Mouse (Mus musculus) embryonic facial prominence, embryonic 11.5 days (tissue): ENCODE measurements at regions not wholly inside any gene's neighbourhood (a gene's known extent, or its start where the extent isn't known, plus 50 kb on each side); places are given as distances from the start of the nearest gene placed in this dataset.

ENCODE experiments used
- ATAC-seq: fragments of 200-750 bp; cut with Nextera tagmentation; replicated peaks from 2 replicates; pipeline ENCODE4 v1.8.0; 2017; ENCODE audit warnings: low read depth; ENCODE audit not compliant: insufficient number of reproducible peaks, low FRiP score, low TSS enrichment
- DNase-seq: peaks from one replicate; pipeline ENCODE4 v3.0.0-alpha.2; 2015; ENCODE audit warnings: low spot score
- H3K27ac ChIP-seq: fragments of 300-500 bp; sonication (generic); replicated peaks from 2 replicates; pipeline ENCODE4 v1.5.1; 2014; ENCODE audit warnings: mild to moderate bottlenecking, low read depth, low read length, control low read depth
- H3K27me3 ChIP-seq: fragments of 300-500 bp; sonication (generic); 2 replicates; pipeline ENCODE4 v1.6.1; 2014; ENCODE audit warnings: mild to moderate bottlenecking, low read length, moderate library complexity, mixed read lengths; ENCODE audit not compliant: control insufficient read depth, insufficient read depth
- H3K36me3 ChIP-seq: fragments of 300-500 bp; sonication (generic); replicated peaks from 2 replicates; pipeline ENCODE4 v1.6.1; 2014; ENCODE audit warnings: low read depth, mild to moderate bottlenecking, low read length, moderate library complexity, mixed read lengths; ENCODE audit not compliant: control insufficient read depth, insufficient read depth
- H3K4me1 ChIP-seq: fragments of 300-500 bp; sonication (generic); 2 replicates; pipeline ENCODE4 v1.6.1; 2014; ENCODE audit warnings: low read length, mixed read lengths; ENCODE audit not compliant: control insufficient read depth, insufficient read depth
- H3K4me2 ChIP-seq: fragments of 300-500 bp; sonication (generic); 2 replicates; pipeline ENCODE4 v1.6.1; 2014; ENCODE audit warnings: low read depth, mild to moderate bottlenecking, control low read depth, low read length, moderate library complexity
- H3K4me3 ChIP-seq: fragments of 300-500 bp; sonication (generic); 2 replicates; pipeline ENCODE4 v1.5.1; 2014; ENCODE audit warnings: low read depth, low read length, control low read depth
- H3K9ac ChIP-seq: fragments of 300-500 bp; sonication (generic); replicated peaks from 2 replicates; pipeline ENCODE4 v1.6.1; 2014; ENCODE audit warnings: mild to moderate bottlenecking, control low read depth, low read length
- H3K9me3 ChIP-seq: fragments of 300-500 bp; sonication (generic); replicated peaks from 2 replicates; pipeline ENCODE4 v1.6.1; 2016; ENCODE audit warnings: mild to moderate bottlenecking, low read length, inconsistent platforms, mixed read lengths; ENCODE audit not compliant: control insufficient read depth
- WGBS: fragments of 180-500 bp; shearing (Covaris S2); extraction: QIAGEN DNeasy Blood & Tissue Kit; methylation state at CpG from one replicate; pipeline ENCODE4 v1.1.7; 2014; 5-methylcytosine and 5-hydroxymethylcytosine counted together

DNA sequence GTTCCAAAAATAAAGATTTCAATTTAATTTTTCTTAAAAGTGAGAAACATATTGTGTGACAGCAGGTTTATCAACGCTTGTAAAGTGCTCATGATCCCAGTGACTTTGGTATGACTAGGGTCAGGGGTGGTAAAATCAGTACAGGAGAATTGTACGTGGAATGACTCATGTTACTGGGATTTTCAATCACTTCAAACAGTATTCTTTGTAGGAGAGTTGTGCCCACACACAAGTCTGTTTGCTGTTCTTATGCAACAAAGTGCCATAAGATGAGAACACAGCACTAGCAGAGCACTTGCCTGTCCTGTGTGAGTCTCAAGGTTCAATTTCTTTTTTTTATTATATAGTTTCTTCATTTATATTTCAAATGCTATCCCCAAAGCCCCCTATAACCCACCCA, 166.5 kb downstream of the Smarca1 start:
- Histone ChIP-seq H3K9ac (no peak overlapping the region), H3K36me3 (no peaks in the 10 kb centered on the region), H3K9me3 (no peaks in the 10 kb centered on the region), H3K4me1 (no peaks in the 10 kb centered on the region), H3K27ac (no peak overlapping the region), H3K4me3 (no peak overlapping the region), H3K27me3 (no peaks in the 10 kb centered on the region), H3K4me2 (no peak overlapping the region)
- DNase-seq, result no peak
- 83% methylated on average over 2 of the region's 2 CpGs for WGBS
- no peak for ATAC-seq

GRCm38 (mm10) chrX:47703080-47703479, 189.7 kb downstream of the Smarca1 start:
- ATAC-seq (no peak), DNase-seq (peak; percentile 8)
- no peak overlapping the region for H3K9ac ChIP-seq
- no peaks in the 10 kb centered on the region for H3K27me3 ChIP-seq
- H3K36me3 ChIP-seq, result no peaks in the 10 kb centered on the region
- H3K4me1 ChIP-seq, result no peaks in the 10 kb centered on the region
- no peaks in the 10 kb centered on the region for H3K9me3 ChIP-seq
- no peak overlapping the region for H3K27ac ChIP-seq
- no peak overlapping the region for H3K4me3 ChIP-seq
- H3K4me2 ChIP-seq, result no peak overlapping the region

DNA sequence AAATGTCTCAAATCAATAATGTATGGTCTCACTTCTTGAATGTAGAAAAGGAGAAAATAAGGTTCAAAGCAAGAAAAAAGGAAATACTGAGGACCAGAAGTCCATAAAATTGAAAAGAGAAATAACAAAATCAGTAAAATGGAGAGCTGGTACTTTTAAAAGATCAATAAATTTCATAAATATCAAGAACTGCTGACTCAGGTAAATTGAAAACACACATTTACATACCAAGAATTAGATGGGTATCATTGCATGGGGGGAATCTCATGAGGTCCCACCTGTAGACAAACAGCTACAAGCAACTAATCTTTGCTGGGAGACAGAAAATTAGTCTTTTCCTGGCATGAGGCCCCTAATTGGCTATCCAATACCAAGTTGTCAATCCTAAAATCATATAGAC, 224.0 kb downstream of the Smarca1 start:
- no peak for ATAC-seq

GRCm38 (mm10) chrX:47646523-47646922, 246.3 kb downstream of the Smarca1 start:
- no peak overlapping the region for H3K27ac ChIP-seq
- H3K4me1 ChIP-seq, result no peaks in the 10 kb centered on the region
- H3K4me3 ChIP-seq, result no peak overlapping the region
- H3K9ac ChIP-seq, result no peak overlapping the region
- H3K4me2 ChIP-seq, result no peak overlapping the region
- DNase-seq (no peak), ATAC-seq (no peak)
- WGBS, result 40% methylated on average over 2 of the region's 2 CpGs
- no peaks in the 10 kb centered on the region for H3K9me3 ChIP-seq
- no peaks in the 10 kb centered on the region for H3K27me3 ChIP-seq
- H3K36me3 ChIP-seq, result no peaks in the 10 kb centered on the region

More for the DNA sequence above, 224.0 kb downstream of the Smarca1 start:
- H3K9me3 ChIP-seq, result no peaks in the 10 kb centered on the region
- DNase-seq, result no peak
- no peak overlapping the region for H3K9ac ChIP-seq
- H3K36me3 ChIP-seq, result no peaks in the 10 kb centered on the region
- no peaks in the 10 kb centered on the region for H3K4me1 ChIP-seq
- no peaks in the 10 kb centered on the region for H3K27me3 ChIP-seq
- H3K4me2 ChIP-seq, result no peak overlapping the region
- H3K27ac ChIP-seq, result no peak overlapping the region
- no peak overlapping the region for H3K4me3 ChIP-seq

- no peak overlapping the region for H3K9ac ChIP-seq
- H3K27ac ChIP-seq, result no peak overlapping the region
- no peak for DNase-seq
- 62% methylated on average over 2 of the region's 2 CpGs for WGBS
- no peaks in the 10 kb centered on the region for H3K9me3 ChIP-seq
- no peak overlapping the region for H3K4me3 ChIP-seq
- no peaks in the 10 kb centered on the region for H3K36me3 ChIP-seq
- no peaks in the 10 kb centered on the region for H3K27me3 ChIP-seq
- H3K4me2 ChIP-seq, result no peak overlapping the region
- no peak for ATAC-seq
- H3K4me1 ChIP-seq, result no peaks in the 10 kb centered on the region
Measured at GRCm38 (mm10) chrX:47641191-47641590, 251.6 kb downstream of the Smarca1 start.

DNA sequence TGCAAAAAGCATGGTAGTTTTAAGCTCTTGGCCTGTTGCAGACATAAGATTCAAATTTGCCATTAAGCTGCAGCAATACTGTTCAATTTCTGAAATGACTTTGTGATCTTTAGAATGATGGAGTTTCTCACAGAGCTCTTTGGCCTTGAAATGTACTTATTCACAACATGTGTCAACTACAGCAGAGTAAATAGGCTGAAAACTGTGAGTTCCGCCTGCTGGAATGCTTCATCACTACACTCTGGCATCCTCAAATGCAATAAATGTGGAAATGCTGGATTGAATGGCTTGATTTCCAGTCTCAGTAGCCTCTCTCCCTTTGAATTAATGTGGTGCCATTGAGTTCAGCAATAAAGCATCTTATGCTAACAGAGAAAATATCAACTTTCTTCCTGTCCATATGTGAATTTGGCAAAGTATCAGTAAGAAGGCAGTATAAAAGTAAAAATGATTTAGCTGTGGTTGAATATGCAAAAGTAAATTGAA, 253.9 kb downstream of the Smarca1 start:
- Histone ChIP-seq H3K9ac (no peak overlapping the region), H3K27ac (no peak overlapping the region), H3K4me2 (no peak overlapping the region), H3K36me3 (no peaks in the 10 kb centered on the region), H3K9me3 (no peaks in the 10 kb centered on the region), H3K27me3 (no peaks in the 10 kb centered on the region), H3K4me1 (no peaks in the 10 kb centered on the region), H3K4me3 (no peak overlapping the region)
- WGBS, result 83% methylated on average over 1 of the region's 1 CpGs
- no peak for DNase-seq
- no peak for ATAC-seq

GRCm38 (mm10) chrX:47622881-47623613, 269.7 kb downstream of the Smarca1 start:
- no peaks in the 10 kb centered on the region for H3K27me3 ChIP-seq
- ATAC-seq (no peak), DNase-seq (no peak)
- no peak overlapping the region for H3K4me3 ChIP-seq
- H3K9me3 ChIP-seq, result no peaks in the 10 kb centered on the region
- no peaks in the 10 kb centered on the region for H3K36me3 ChIP-seq
- no peak overlapping the region for H3K27ac ChIP-seq
- WGBS, result 87% methylated on average over 4 of the region's 4 CpGs
- H3K9ac ChIP-seq, result no peak overlapping the region
- H3K4me1 ChIP-seq, result no peaks in the 10 kb centered on the region
- H3K4me2 ChIP-seq, result no peak overlapping the region

- ATAC-seq (no peak), DNase-seq (no peak)
- Histone ChIP-seq H3K4me3 (no peak overlapping the region), H3K36me3 (no peaks in the 10 kb centered on the region), H3K27ac (no peak overlapping the region), H3K27me3 (no peaks in the 10 kb centered on the region), H3K4me2 (no peak overlapping the region), H3K9me3 (no peaks in the 10 kb centered on the region), H3K4me1 (no peaks in the 10 kb centered on the region), H3K9ac (no peak overlapping the region)
- WGBS, result 77% methylated on average over 1 of the region's 1 CpGs
Measured at GRCm38 (mm10) chrX:47612364-47612763, 280.4 kb downstream of the Smarca1 start.
